Comparison of ENCODE assay signal across 21 mouse cellular contexts in genomic region chr4:149723021-149723390, GRCm38 (mm10). TPM values are rescaled to one million over a fixed set of nuclear protein-coding genes. Genes with fewer than 3 reads are reported as not detected.
DNase-seq lines count a peak whose midpoint lies in the region; ATAC-seq and TF ChIP-seq lines count a peak whose summit lies in the region.
"Had no signal": no experiment of that assay in that cellular context is flagged by ENCODE, and none has a peak within 500 bp of the region (broad histone marks: within the 10 kb centered on the region; RNA-seq: fewer than 3 reads in every experiment).

No protein-coding gene starts in this region.

- no peak for TF ChIP-seq CTCF in cerebellum, adult 2 months (IDR thresholded peaks at IDR 0.05; ENCODE audit: borderline replicate concordance, insufficient read depth, low read depth, low read length)
- no peak for TF ChIP-seq CTCF in midbrain, postnatal 0 days (IDR thresholded peaks at IDR 0.05)

- no peak for DNase-seq in cerebellum, adult 2 months
- peak; percentile 43 for DNase-seq in midbrain, postnatal 0 days (ENCODE audit: low spot score)
- DNase-seq in cerebellum, postnatal 10 days = peak; percentile 51 to 55
- DNase-seq: adrenal gland, adult 2 months; adrenal gland, postnatal 25 days; embryo, embryonic 11 days; gastrocnemius, adult 2 months; gastrocnemius, postnatal 25 days; heart, postnatal 36 days; kidney, adult 11 months; kidney, adult 9 months had no signal

- peak overlapping the region; percentile 4; the same call in 1 of the 2 replicates for H3K27ac ChIP-seq in cerebellum, adult 2 months (ENCODE audit: insufficient read depth, low read length)
- H3K27ac ChIP-seq in hindbrain, embryonic 12.5 days = peak overlapping the region; percentile 30
- H3K27ac ChIP-seq in hindbrain, embryonic 16.5 days (ENCODE audit: low read depth, low read length) = no peak overlapping the region
- H3K27ac ChIP-seq in midbrain, postnatal 0 days (ENCODE audit: low read depth, low read length) = no peak overlapping the region
- H3K27ac ChIP-seq in midbrain, embryonic 13.5 days = no peak overlapping the region
- H3K27ac ChIP-seq: embryonic facial prominence, embryonic 15.5 days; forebrain, embryonic 10.5 days; gastrocnemius, adult 2 months; hindbrain, embryonic 15.5 days had no signal

- no peak overlapping the region for H3K4me2 ChIP-seq in hindbrain, embryonic 12.5 days (replicated peaks)
- H3K4me2 ChIP-seq in hindbrain, embryonic 16.5 days (ENCODE audit: low read length) = no peak overlapping the region
- no peak overlapping the region for H3K4me2 ChIP-seq in midbrain, postnatal 0 days (ENCODE audit: low read depth, low read length, poor library complexity, severe bottlenecking)
- no peak overlapping the region for H3K4me2 ChIP-seq in midbrain, embryonic 13.5 days (replicated peaks)
- H3K4me2 ChIP-seq: embryonic facial prominence, embryonic 15.5 days; heart, embryonic 12.5 days; hindbrain, embryonic 15.5 days had no signal

- H3K27me3 ChIP-seq in cerebellum, adult 2 months (ENCODE audit: control insufficient read depth, insufficient read depth, low read length) = no peaks in the 10 kb centered on the region
- H3K27me3 ChIP-seq in hindbrain, embryonic 12.5 days = no peaks in the 10 kb centered on the region
- H3K27me3 ChIP-seq in hindbrain, embryonic 16.5 days (replicated peaks; ENCODE audit: control insufficient read depth, insufficient read depth, low read length) = no peaks in the 10 kb centered on the region
- H3K27me3 ChIP-seq in midbrain, postnatal 0 days (ENCODE audit: insufficient read depth, low read length) = no peaks in the 10 kb centered on the region
- no peaks in the 10 kb centered on the region for H3K27me3 ChIP-seq in midbrain, embryonic 13.5 days
- H3K27me3 ChIP-seq: CH12.LX; embryonic facial prominence, embryonic 15.5 days; heart, embryonic 12.5 days; hindbrain, embryonic 15.5 days had no signal

- no peaks in the 10 kb centered on the region for H3K9me3 ChIP-seq in hindbrain, embryonic 12.5 days (replicated peaks)
- H3K9me3 ChIP-seq in hindbrain, embryonic 16.5 days (ENCODE audit: control insufficient read depth, low read length) = no peaks in the 10 kb centered on the region
- H3K9me3 ChIP-seq in midbrain, postnatal 0 days (ENCODE audit: low read length) = no peaks in the 10 kb centered on the region
- H3K9me3 ChIP-seq in midbrain, embryonic 13.5 days = no peaks in the 10 kb centered on the region
- H3K9me3 ChIP-seq: embryonic facial prominence, embryonic 15.5 days; forebrain, embryonic 10.5 days; heart, embryonic 12.5 days; hindbrain, embryonic 15.5 days had no signal

- H3K4me3 ChIP-seq in cerebellum, adult 2 months (replicated peaks; ENCODE audit: insufficient read depth, low read depth, low read length) = no peak overlapping the region
- H3K4me3 ChIP-seq in hindbrain, embryonic 12.5 days = no peak overlapping the region
- no peak overlapping the region for H3K4me3 ChIP-seq in hindbrain, embryonic 16.5 days (ENCODE audit: low read length)
- H3K4me3 ChIP-seq in midbrain, postnatal 0 days (ENCODE audit: low read depth, low read length) = no peak overlapping the region
- H3K4me3 ChIP-seq in midbrain, embryonic 13.5 days (replicated peaks) = no peak overlapping the region
- H3K4me3 ChIP-seq: embryonic facial prominence, embryonic 15.5 days; erythroblast, embryonic 14.5 days; forebrain, embryonic 10.5 days; gastrocnemius, adult 2 months; heart, embryonic 12.5 days; hindbrain, embryonic 15.5 days had no signal

- H3K4me1 ChIP-seq in cerebellum, adult 2 months (ENCODE audit: control insufficient read depth, insufficient read depth, low read length) = peaks cover 55% of the 10 kb centered on the region
- H3K4me1 ChIP-seq in hindbrain, embryonic 12.5 days = peaks cover 29% of the 10 kb centered on the region
- peaks cover 22% of the 10 kb centered on the region for H3K4me1 ChIP-seq in hindbrain, embryonic 16.5 days (ENCODE audit: control insufficient read depth, insufficient read depth, low read depth, low read length)
- H3K4me1 ChIP-seq in midbrain, postnatal 0 days (ENCODE audit: insufficient read depth, low read length) = no peaks in the 10 kb centered on the region
- peaks cover 27% of the 10 kb centered on the region for H3K4me1 ChIP-seq in midbrain, embryonic 13.5 days (replicated peaks)

- TF ChIP-seq POLR2A in cerebellum, adult 2 months (IDR thresholded peaks at IDR 0.05; ENCODE audit: borderline replicate concordance, insufficient read depth, low read length) = no peak

- H3K9ac ChIP-seq in hindbrain, embryonic 12.5 days = no peak overlapping the region
- no peak overlapping the region for H3K9ac ChIP-seq in hindbrain, embryonic 16.5 days (ENCODE audit: low read depth, low read length)
- H3K9ac ChIP-seq in midbrain, postnatal 0 days (replicated peaks; ENCODE audit: low read length, poor library complexity, severe bottlenecking) = no peak overlapping the region
- no peak overlapping the region; the same call in 1 of the 2 replicates for H3K9ac ChIP-seq in midbrain, embryonic 13.5 days (replicated peaks)
- H3K9ac ChIP-seq: embryonic facial prominence, embryonic 15.5 days; heart, embryonic 12.5 days; hindbrain, embryonic 15.5 days had no signal

- peaks cover 87% of the 10 kb centered on the region for H3K36me3 ChIP-seq in hindbrain, embryonic 12.5 days
- peaks cover 41% of the 10 kb centered on the region for H3K36me3 ChIP-seq in hindbrain, embryonic 16.5 days (ENCODE audit: control insufficient read depth, insufficient read depth, low read length)
- peaks cover 49% of the 10 kb centered on the region for H3K36me3 ChIP-seq in midbrain, postnatal 0 days (ENCODE audit: insufficient read depth, low read length)
- peaks cover 80% of the 10 kb centered on the region for H3K36me3 ChIP-seq in midbrain, embryonic 13.5 days

- WGBS in cerebellum, adult 2 months = 15% methylated on average over 12 of the region's 12 CpGs
- WGBS in hindbrain, embryonic 12.5 days = 75% methylated on average over 12 of the region's 12 CpGs
- WGBS in hindbrain, embryonic 16.5 days = 62% methylated on average over 12 of the region's 12 CpGs
- 70% methylated on average over 12 of the region's 12 CpGs for WGBS in midbrain, postnatal 0 days
- WGBS in midbrain, embryonic 13.5 days = 73% methylated on average over 12 of the region's 12 CpGs

- ATAC-seq in cerebellum, adult (ENCODE audit: insufficient number of reproducible peaks, low FRiP score, low TSS enrichment) = no peak
- no peak for ATAC-seq in hindbrain, embryonic 12.5 days (ENCODE audit: low FRiP score)
- ATAC-seq in hindbrain, embryonic 16.5 days = no peak
- ATAC-seq in midbrain, postnatal 0 days (ENCODE audit: low FRiP score) = no peak
- no peak for ATAC-seq in midbrain, embryonic 13.5 days

RNA-seq across cellular contexts. Expression of gene Tmem201, which starts 14.8 kb away (rescaled TPM):
- 146 and 171 TPM in 2 replicates for polyA plus RNA-seq in cerebellum, adult 2 months (2012; rRNA removed)
- 39.6 and 39.7 TPM in 2 replicates for polyA plus RNA-seq in hindbrain, embryonic 12.5 days (2016; fragmentation: Nextera tagmentation; extraction: Ambion mirVana)
- polyA plus RNA-seq in hindbrain, embryonic 16.5 days (2015; fragmentation: Nextera tagmentation; extraction: Ambion mirVana) = 43.9 and 49.7 TPM in 2 replicates
- 55.2 and 67.8 TPM in 2 replicates for total RNA-seq in midbrain, postnatal 0 days (2014; rRNA removed)
- polyA plus RNA-seq in midbrain, postnatal 0 days (2015; fragmentation: Nextera tagmentation; extraction: Ambion mirVana) = 44.8 and 48.5 TPM in 2 replicates
- 37.7 and 40.6 TPM in 2 replicates for polyA plus RNA-seq in midbrain, embryonic 13.5 days (2015; fragmentation: Nextera tagmentation; extraction: Ambion mirVana)

RNA-seq across cellular contexts. Expression of gene Pik3cd, which starts 20.6 kb away (rescaled TPM):
- polyA plus RNA-seq in cerebellum, adult 2 months (2012; rRNA removed) = 8.3 and 8.6 TPM in 2 replicates
- polyA plus RNA-seq in hindbrain, embryonic 12.5 days (2016; fragmentation: Nextera tagmentation; extraction: Ambion mirVana) = 16.9 and 19.6 TPM in 2 replicates
- polyA plus RNA-seq in hindbrain, embryonic 16.5 days (2015; fragmentation: Nextera tagmentation; extraction: Ambion mirVana) = 13.1 and 16.3 TPM in 2 replicates
- 15.9 and 18.5 TPM in 2 replicates for total RNA-seq in midbrain, postnatal 0 days (2014; rRNA removed)
- 9.7 and 10.4 TPM in 2 replicates for polyA plus RNA-seq in midbrain, postnatal 0 days (2015; fragmentation: Nextera tagmentation; extraction: Ambion mirVana)
- polyA plus RNA-seq in midbrain, embryonic 13.5 days (2015; fragmentation: Nextera tagmentation; extraction: Ambion mirVana) = 13.2 and 13.7 TPM in 2 replicates

RNA-seq across cellular contexts. Expression of gene Slc25a33, which starts 51.1 kb away (rescaled TPM):
- polyA plus RNA-seq in cerebellum, adult 2 months (2012; rRNA removed) = 73.4 and 77.0 TPM in 2 replicates
- polyA plus RNA-seq in hindbrain, embryonic 12.5 days (2016; fragmentation: Nextera tagmentation; extraction: Ambion mirVana) = 18.8 and 18.9 TPM in 2 replicates
- 33.2 and 37.2 TPM in 2 replicates for polyA plus RNA-seq in hindbrain, embryonic 16.5 days (2015; fragmentation: Nextera tagmentation; extraction: Ambion mirVana)
- 16.6 and 19.8 TPM in 2 replicates for total RNA-seq in midbrain, postnatal 0 days (2014; rRNA removed)
- 32.7 and 34.8 TPM in 2 replicates for polyA plus RNA-seq in midbrain, postnatal 0 days (2015; fragmentation: Nextera tagmentation; extraction: Ambion mirVana)
- polyA plus RNA-seq in midbrain, embryonic 13.5 days (2015; fragmentation: Nextera tagmentation; extraction: Ambion mirVana) = 20.2 and 21.9 TPM in 2 replicates

Comparison
In these comparisons a context has a peak if more than half of its experiments do, and no peak if none do; other contexts are left out.
1. DNase-seq: peak in midbrain, postnatal 0 days (single experiment) and cerebellum, postnatal 10 days (2 of 2); none in cerebellum, adult 2 months (0 of 2).
2. H3K27ac ChIP-seq: peak in cerebellum, adult 2 months (single experiment) and hindbrain, embryonic 12.5 days (single experiment); none in hindbrain, embryonic 16.5 days (single experiment), midbrain, postnatal 0 days (single experiment) and midbrain, embryonic 13.5 days (single experiment).